Mouse (Mus musculus) CH12.LX (cell line): ENCODE data around the gene Slpi. TPM values are rescaled to one million over a fixed set of nuclear protein-coding genes. Genes with fewer than 3 reads are reported as not detected.

ENCODE experiments used
- DNase-seq: peaks from one replicate; pipeline ENCODE4 v3.0.0-alpha.2; 2013; ENCODE audit errors: extremely low read depth
- H3K27ac ChIP-seq: 2 replicates; pipeline ENCODE4 v1.5.1; 2012; ENCODE audit warnings: low read depth, mild to moderate bottlenecking, control low read depth, moderate library complexity; ENCODE audit not compliant: insufficient read depth
- H3K27me3 ChIP-seq: replicated peaks from 2 replicates; pipeline ENCODE3; 2012; ENCODE audit warnings: inconsistent platforms
- H3K36me3 ChIP-seq, 2 experiments: replicated peaks in 1 of 2; 2 replicates each; pipeline versions ENCODE3 to v1.6.1; 2012; ENCODE audit warnings: inconsistent platforms in 1 of 2, low read length in 1 of 2, mild to moderate bottlenecking in 1 of 2, mixed read lengths in 1 of 2, moderate library complexity in 1 of 2; ENCODE audit not compliant: control insufficient read depth in 1 of 2, insufficient read depth in 1 of 2
- H3K4me1 ChIP-seq, 2 experiments: 2 replicates each; pipeline ENCODE4 v1.6.1; 2012; ENCODE audit warnings: inconsistent platforms in 1 of 2, moderate library complexity in 1 of 2; ENCODE audit not compliant: insufficient read depth in 2 of 2, control insufficient read depth in 1 of 2
- H3K4me2 ChIP-seq: 2 replicates; pipeline ENCODE4 v1.6.1; 2012; ENCODE audit warnings: low read depth, mild to moderate bottlenecking, control low read depth; ENCODE audit not compliant: poor library complexity, insufficient read depth, severe bottlenecking
- H3K4me3 ChIP-seq, 3 experiments: fragments of 150-350 bp in 1 of 3; sonication (generic) in 1 of 3; replicated peaks in 1 of 3; 2 replicates each; pipeline versions ENCODE3 to v1.5.1; 2011 to 2012; ENCODE audit warnings: low read depth in 2 of 3, low read length in 2 of 3, mild to moderate bottlenecking in 2 of 3, moderate library complexity in 2 of 3, control low read depth in 1 of 3, improper control_type of control experiment in 1 of 3, inconsistent platforms in 1 of 3, mixed read lengths in 1 of 3; ENCODE audit not compliant: poor library complexity in 1 of 3
- H3K79me2 ChIP-seq: replicated peaks from 2 replicates; pipeline ENCODE4 v1.6.1; 2012; ENCODE audit warnings: mild to moderate bottlenecking, moderate library complexity; ENCODE audit not compliant: control insufficient read depth, poor library complexity, insufficient read depth, severe bottlenecking; ENCODE audit errors: extremely low read depth
- H3K9ac ChIP-seq: 2 replicates; pipeline ENCODE4 v1.6.1; 2012; ENCODE audit warnings: low read depth, mild to moderate bottlenecking, control low read depth, moderate library complexity; ENCODE audit not compliant: insufficient read depth
- H3K9me3 ChIP-seq: replicated peaks from 2 replicates; pipeline ENCODE3; 2012; ENCODE audit warnings: low read length, inconsistent platforms, mixed read lengths
- BHLHE40 ChIP-seq: IDR thresholded peaks from 2 replicates; pipeline ENCODE4 v1.6.1; 2011; ENCODE audit warnings: mild to moderate bottlenecking, low read depth, low read length, improper control_type of control experiment
- CHD1 ChIP-seq: IDR thresholded peaks from 2 replicates; pipeline ENCODE4 v1.6.1; 2012; ENCODE audit warnings: low read depth, low read length, improper control_type of control experiment, inconsistent platforms
- CTCF ChIP-seq, 2 experiments: IDR thresholded peaks in 1 of 2; conservative IDR thresholded peaks in 1 of 2; 2 replicates each; pipeline ENCODE4 v1.5.1; 2011 to 2012; ENCODE audit warnings: low read depth in 2 of 2, low read length in 2 of 2, improper control_type of control experiment in 1 of 2, inconsistent platforms in 1 of 2, mild to moderate bottlenecking in 1 of 2, moderate library complexity in 1 of 2
- ELF1 ChIP-seq: IDR thresholded peaks from 2 replicates; pipeline ENCODE4 v1.6.1; 2014; ENCODE audit warnings: low read depth, mild to moderate bottlenecking, inconsistent platforms, low read length, improper control_type of control experiment
- EP300 ChIP-seq: IDR thresholded peaks from 2 replicates; pipeline ENCODE4 v1.6.1; 2011; ENCODE audit warnings: low read length, improper control_type of control experiment
- ETS1 ChIP-seq: conservative IDR thresholded peaks from 2 replicates; pipeline ENCODE4 v1.6.1; 2012; ENCODE audit warnings: low read depth, mild to moderate bottlenecking, inconsistent platforms, low read length, improper control_type of control experiment, moderate library complexity
- GABPA ChIP-seq: IDR thresholded peaks from 2 replicates; pipeline ENCODE4 v1.6.1; 2012; ENCODE audit warnings: low read depth, low read length, improper control_type of control experiment, inconsistent platforms; ENCODE audit not compliant: insufficient replicate concordance
- JUN ChIP-seq: IDR thresholded peaks from 2 replicates; pipeline ENCODE4 v1.6.1; 2011; ENCODE audit warnings: low read depth, mild to moderate bottlenecking, low read length, improper control_type of control experiment, moderate library complexity; ENCODE audit not compliant: insufficient read depth
- JUND ChIP-seq: conservative IDR thresholded peaks from 2 replicates; pipeline ENCODE4 v1.6.1; 2011; ENCODE audit warnings: low read depth, low read length, improper control_type of control experiment
- KAT2A ChIP-seq: IDR thresholded peaks from 2 replicates; pipeline ENCODE4 v1.6.1; 2012; ENCODE audit warnings: low read length, improper control_type of control experiment, inconsistent platforms; ENCODE audit not compliant: insufficient replicate concordance
- MAX ChIP-seq: IDR thresholded peaks from 2 replicates; pipeline ENCODE4 v1.6.1; 2011; ENCODE audit warnings: low read length, improper control_type of control experiment
- MAZ ChIP-seq: IDR thresholded peaks from 2 replicates; pipeline ENCODE4 v1.6.1; 2012; ENCODE audit warnings: low read depth, mild to moderate bottlenecking, inconsistent platforms, low read length, improper control_type of control experiment, moderate library complexity
- MEF2A ChIP-seq: IDR thresholded peaks from 2 replicates; pipeline ENCODE4 v1.6.1; 2014; ENCODE audit warnings: low read depth, mild to moderate bottlenecking, inconsistent platforms, low read length, improper control_type of control experiment, borderline replicate concordance
- NELFE ChIP-seq: IDR thresholded peaks from 2 replicates; pipeline ENCODE4 v1.6.1; 2011; ENCODE audit warnings: low read depth, low read length, improper control_type of control experiment
- NRF1 ChIP-seq: IDR thresholded peaks from 2 replicates; pipeline ENCODE4 v1.6.1; 2014; ENCODE audit warnings: low read depth, mild to moderate bottlenecking, inconsistent platforms, low read length, improper control_type of control experiment, moderate library complexity
- POLR2A ChIP-seq: IDR thresholded peaks from 2 replicates; pipeline ENCODE4 v1.6.1; 2011; ENCODE audit warnings: low read depth, mild to moderate bottlenecking, improper control_type of control experiment, low read length
- POLR2AphosphoS2 ChIP-seq: IDR thresholded peaks from 2 replicates; pipeline ENCODE4 v1.6.1; 2011; ENCODE audit warnings: low read depth, low read length, improper control_type of control experiment
- RAD21 ChIP-seq: IDR thresholded peaks from 2 replicates; pipeline ENCODE4 v1.6.1; 2011; ENCODE audit warnings: low read depth, mild to moderate bottlenecking, low read length, improper control_type of control experiment, moderate library complexity
- TBP ChIP-seq: conservative IDR thresholded peaks from 2 replicates; pipeline ENCODE4 v1.6.1; 2011; ENCODE audit warnings: low read depth, low read length, improper control_type of control experiment
- TCF12 ChIP-seq: IDR thresholded peaks from 2 replicates; pipeline ENCODE4 v1.6.1; 2014; ENCODE audit warnings: low read depth, mild to moderate bottlenecking, inconsistent platforms, low read length, improper control_type of control experiment
- USF1 ChIP-seq: IDR thresholded peaks from 2 replicates; pipeline ENCODE4 v1.6.1; 2014; ENCODE audit warnings: low read depth, mild to moderate bottlenecking, inconsistent platforms, low read length, improper control_type of control experiment
- ZMIZ1 ChIP-seq: IDR thresholded peaks from 2 replicates; pipeline ENCODE4 v1.6.1; 2012; ENCODE audit warnings: low read depth, mild to moderate bottlenecking, inconsistent platforms, low read length, improper control_type of control experiment
- ZNF384 ChIP-seq: IDR thresholded peaks from 2 replicates; pipeline ENCODE4 v1.6.1; 2012; ENCODE audit warnings: low read depth, low read length, improper control_type of control experiment, inconsistent platforms
- dilution Hi-C: fragments of 300-500 bp; cut with MboI; formaldehyde crosslinking; loops from 2 replicates; pipeline ENCODE4 v1.14.3; 2020; ENCODE audit warnings: low sequenced_read_pairs; ENCODE audit not compliant: extremely low pct_unique_long_range_greater_than_20kb, extremely low pct_ligation_motif_present
- in situ Hi-C: fragments of 300-500 bp; cut with MboI; formaldehyde crosslinking; loops from 3 replicates; pipeline ENCODE4 v1.14.3; 2019; ENCODE audit warnings: low sequenced_read_pairs, low pct_ligation_motif_present, low pct_unique_long_range_greater_than_20kb, mixed read lengths
- polyA plus RNA-seq: library from polyadenylated mRNA; unstranded; fragments of >175 nt; gene quantifications from 2 replicates; pipeline ENCODE4 v1.2.1, GENCODE M21; 2012; ENCODE audit warnings: low read depth; ENCODE audit not compliant: insufficient read length
- total RNA-seq, 2 experiments: library from RNA; depleted of rRNA; stranded (reverse); fragments of 300-350 nt in 1 of 2; fragments of >200 nt in 1 of 2; gene quantifications; 2 replicates each; pipeline ENCODE4 v1.2.3; 2012 to 2014

Slpi gene
- total and polyA plus RNA-seq, 3 experiments, result 0.38 to 2.7 (median 1.0) TPM

DNA sequence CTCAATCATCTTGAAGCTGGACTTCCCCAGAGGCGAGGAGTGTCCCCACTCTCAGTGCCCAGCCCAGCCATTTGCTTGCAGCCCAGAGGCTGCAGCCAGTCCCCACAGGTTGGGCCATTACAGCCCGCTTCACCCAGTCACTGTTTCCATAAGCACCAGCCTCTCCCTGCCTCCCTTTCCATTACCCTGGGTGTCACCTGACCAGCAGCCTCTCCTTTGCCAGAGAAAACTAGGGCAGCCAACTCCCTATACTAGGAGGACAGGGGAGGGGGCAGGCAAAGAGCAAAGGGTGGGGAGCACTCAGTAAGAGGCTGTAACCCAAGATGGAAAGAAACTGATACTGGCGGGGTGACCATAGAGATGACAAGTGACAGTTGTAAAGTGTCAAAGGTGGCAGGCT, 48.1 kb upstream of the Slpi start:
- no peaks in the 10 kb centered on the region for H3K27me3 ChIP-seq
- H3K9ac ChIP-seq, result no peak overlapping the region
- H3K4me1 ChIP-seq, result peaks cover 31 to 79% of the 10 kb centered on the region in 2 experiments
- TF ChIP-seq MAZ (0 out of 2 replicates have a peak, but pooled peaks have one; percentile 33), TCF12 (no peak), POLR2AphosphoS2 (no peak), BHLHE40 (peak; percentile 61), ETS1 (peak; percentile 60; the same call in 1 of the 2 replicates), CHD1 (no peak), EP300 (0 out of 2 replicates have a peak, but pooled peaks have one; percentile 25), GABPA (no peak)
- in situ Hi-C loops, result no loop called here
- peaks cover 0 to 48% of the 10 kb centered on the region in 2 experiments for H3K36me3 ChIP-seq
- DNase-seq, result no peak
- no peak overlapping the region for H3K4me3 ChIP-seq
- H3K9me3 ChIP-seq, result no peaks in the 10 kb centered on the region
- peaks cover 61% of the 10 kb centered on the region for H3K79me2 ChIP-seq
- dilution Hi-C loops, result no loop called here
- H3K4me2 ChIP-seq, result 0 out of 2 replicates have a peak overlapping the region, but pooled peaks have one; percentile 27
- H3K27ac ChIP-seq, result no peak overlapping the region

DNA sequence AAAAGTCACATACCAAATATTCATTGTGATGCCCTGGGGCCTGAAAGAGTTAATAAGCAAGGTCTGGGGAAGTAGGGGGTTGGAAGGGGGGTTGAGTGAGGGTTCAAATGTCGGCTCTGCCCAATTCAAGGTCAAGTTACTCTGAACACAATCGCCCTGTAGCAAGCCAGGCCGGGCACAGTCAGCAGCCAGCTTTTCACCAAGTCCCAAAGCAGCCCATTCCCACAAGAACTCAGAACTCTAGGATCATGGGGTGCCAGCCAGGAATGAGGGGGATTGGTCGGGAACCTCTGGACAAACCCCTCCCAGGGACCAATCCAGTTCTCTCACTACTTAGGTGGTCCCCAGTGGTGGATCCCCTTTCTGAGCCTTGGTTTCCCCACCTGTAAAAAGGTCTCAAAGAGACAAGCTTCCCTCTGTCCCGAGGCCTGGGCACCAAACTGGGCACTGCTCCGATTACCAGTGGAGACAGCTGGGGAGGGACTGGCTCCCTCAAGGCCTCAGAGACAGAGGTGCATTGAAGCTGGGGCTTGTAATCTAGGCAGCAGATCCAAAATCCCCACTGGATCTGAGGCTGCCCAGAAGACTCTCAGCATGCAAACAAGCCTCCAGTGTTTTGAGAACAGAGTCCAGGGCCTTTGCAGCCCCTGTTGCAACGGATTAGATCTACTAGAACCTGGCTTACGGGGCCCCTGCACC, 47.5 kb upstream of the Slpi start:
- dilution Hi-C loops, result no loop called here
- H3K9ac ChIP-seq, result no peak overlapping the region

More for the DNA sequence above, 47.5 kb upstream of the Slpi start:
- Histone ChIP-seq H3K4me3 (no peak overlapping the region), H3K27me3 (no peaks in the 10 kb centered on the region), H3K9me3 (no peaks in the 10 kb centered on the region), H3K4me1 (peaks cover 31 to 77% of the 10 kb centered on the region in 2 experiments), H3K79me2 (peaks cover 62% of the 10 kb centered on the region), H3K27ac (no peak overlapping the region), H3K4me2 (0 out of 2 replicates have a peak overlapping the region, but pooled peaks have one; percentile 27), H3K36me3 (peaks cover 0 to 53% of the 10 kb centered on the region in 2 experiments)
- in situ Hi-C loops, result no loop called here
- DNase-seq, result no peak
- no peak for TF ChIP-seq MEF2A
- no peak for TF ChIP-seq ZNF384
- TF ChIP-seq JUND, result no peak
- no peak for TF ChIP-seq MAX
- TF ChIP-seq KAT2A, result no peak
- no peak for TF ChIP-seq USF1
- TF ChIP-seq ZMIZ1, result no peak
- no peak for TF ChIP-seq TBP
- TF ChIP-seq RAD21, result no peak
- no peak for TF ChIP-seq POLR2A
- TF ChIP-seq JUN, result no peak
- TF ChIP-seq NELFE, result no peak
- TF ChIP-seq NRF1, result no peak
- no peak for TF ChIP-seq CTCF (conservative IDR thresholded peaks at IDR 0.05 in 1 of 2, IDR thresholded peaks at IDR 0.05 in 1 of 2; ENCODE audit: low read depth in 2 of 2, low read length in 2 of 2)
- no peak for TF ChIP-seq ELF1
- TF ChIP-seq TCF12, result no peak
